Mouse (Mus musculus) G1E (cell line): ENCODE measurements at regions not wholly inside any gene's neighbourhood (a gene's known extent, or its start where the extent isn't known, plus 50 kb on each side); places are given as distances from the start of the nearest gene placed in this dataset.

Source experiments
- ATAC-seq: 2 replicates; pipeline ENCODE4 v1.8.0; 2016; ENCODE audit warnings: mild to moderate bottlenecking; ENCODE audit not compliant: insufficient number of reproducible peaks, poor library complexity, low FRiP score, severe bottlenecking; ENCODE audit errors: extremely low read depth
- DNase-seq: peaks from one replicate; pipeline ENCODE4 v3.0.0; 2012; ENCODE audit warnings: low spot score
- H3K27me3 ChIP-seq: 2 replicates; pipeline ENCODE4 v1.6.1; 2012; ENCODE audit warnings: mild to moderate bottlenecking, low read length, inconsistent platforms; ENCODE audit not compliant: insufficient read depth
- H3K36me3 ChIP-seq: replicated peaks from 2 replicates; pipeline ENCODE3; 2012; ENCODE audit warnings: mild to moderate bottlenecking, inconsistent platforms
- H3K4me1 ChIP-seq: 2 replicates; pipeline ENCODE4 v1.6.1; 2012; ENCODE audit warnings: low read depth, low read length, inconsistent platforms, mixed read lengths; ENCODE audit not compliant: insufficient read depth
- H3K4me3 ChIP-seq: 2 replicates; pipeline ENCODE4 v1.5.1; 2012; ENCODE audit warnings: low read depth, mild to moderate bottlenecking, inconsistent platforms, low read length, moderate library complexity, mixed read lengths
- H3K9me3 ChIP-seq: replicated peaks from 2 replicates; pipeline ENCODE4 v1.6.1; 2012; ENCODE audit warnings: inconsistent platforms
- CTCF ChIP-seq: IDR thresholded peaks from 2 replicates; pipeline ENCODE4 v1.5.1; 2012; ENCODE audit warnings: low read depth, low read length, inconsistent platforms, mixed read lengths
- GATA1 ChIP-seq: IDR thresholded peaks from 2 replicates; pipeline ENCODE4 v1.6.1; 2012; ENCODE audit warnings: borderline replicate concordance, low read length, inconsistent platforms, mixed read lengths
- GATA2 ChIP-seq: IDR thresholded peaks from 2 replicates; pipeline ENCODE4 v1.6.1; 2012; ENCODE audit warnings: low read depth, low read length, inconsistent platforms, borderline replicate concordance
- POLR2AphosphoS5 ChIP-seq: IDR thresholded peaks from 2 replicates; pipeline ENCODE4 v1.6.1; 2012; ENCODE audit warnings: low read depth, low read length, inconsistent platforms; ENCODE audit not compliant: insufficient replicate concordance
- TAL1 ChIP-seq: conservative IDR thresholded peaks from 2 replicates; pipeline ENCODE4 v1.6.1; 2012; ENCODE audit warnings: low read depth, low read length, inconsistent platforms, mixed read lengths

GRCm38 (mm10) chr1:151087811-151088511 lies 94.4 kb upstream of the Gm47985 start:
- Histone ChIP-seq H3K4me3 (no peak overlapping the region; the same call in 1 of the 2 replicates), H3K4me1 (peaks cover 87% of the 10 kb centered on the region), H3K36me3 (no peaks in the 10 kb centered on the region), H3K27me3 (no peaks in the 10 kb centered on the region), H3K9me3 (peaks cover 8% of the 10 kb centered on the region)
- ATAC-seq = peak; percentile 42; the same call in 1 of the 2 replicates
- no peak for DNase-seq
- no peak for TF ChIP-seq TAL1
- TF ChIP-seq GATA1 = no peak
- no peak for TF ChIP-seq CTCF
- no peak for TF ChIP-seq GATA2
- no peak for TF ChIP-seq POLR2AphosphoS5

DNA sequence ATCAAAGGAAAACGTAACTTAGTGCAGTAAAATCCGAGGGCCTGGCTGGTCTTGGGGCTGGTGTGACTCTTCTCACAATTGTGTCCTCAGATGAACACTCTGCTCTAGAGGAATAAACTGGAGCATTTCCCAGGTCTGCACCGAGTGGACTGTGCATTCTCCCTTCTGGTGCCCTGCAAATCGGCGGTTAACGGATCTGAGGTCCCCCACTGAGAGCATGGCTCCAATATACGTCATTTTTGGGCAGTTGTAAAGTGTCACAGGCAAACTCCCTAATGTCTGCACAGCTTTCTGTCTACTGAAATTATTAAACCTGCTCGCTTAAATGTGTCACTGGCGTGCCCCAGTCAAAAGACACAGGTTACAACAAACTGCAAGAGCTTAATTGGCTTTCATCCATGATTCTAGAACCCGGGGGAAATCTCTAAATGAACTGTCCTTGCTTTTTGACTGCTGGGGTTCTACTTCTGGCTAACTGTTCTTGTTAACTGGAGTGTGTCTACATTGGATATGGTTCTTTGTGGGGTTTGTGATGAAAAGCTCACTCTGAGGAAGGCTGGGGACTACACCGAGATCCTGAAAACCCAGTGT lies 93.7 kb upstream of the Gm47985 start:
- Histone ChIP-seq H3K4me1 (peaks cover 87% of the 10 kb centered on the region), H3K36me3 (no peaks in the 10 kb centered on the region), H3K9me3 (peaks cover 6% of the 10 kb centered on the region), H3K27me3 (no peaks in the 10 kb centered on the region), H3K4me3 (no peak overlapping the region)
- ATAC-seq (no peak), DNase-seq (no peak)
- TF ChIP-seq GATA2 = no peak
- no peak for TF ChIP-seq CTCF
- TF ChIP-seq TAL1 = no peak
- no peak for TF ChIP-seq GATA1
- no peak for TF ChIP-seq POLR2AphosphoS5

- H3K4me1 ChIP-seq = peaks cover 88% of the 10 kb centered on the region
- ATAC-seq = no peak
- H3K9me3 ChIP-seq = no peaks in the 10 kb centered on the region
- no peaks in the 10 kb centered on the region for H3K27me3 ChIP-seq
- no peak overlapping the region; the same call in 1 of the 2 replicates for H3K4me3 ChIP-seq
- no peaks in the 10 kb centered on the region for H3K36me3 ChIP-seq
- DNase-seq = no peak
- TF ChIP-seq POLR2AphosphoS5 = no peak
- no peak for TF ChIP-seq TAL1
- TF ChIP-seq GATA2 = no peak
- TF ChIP-seq CTCF = no peak
- TF ChIP-seq GATA1 = no peak
Observed at GRCm38 (mm10) chr1:151092035-151092434, 90.3 kb upstream of the Gm47985 start.

DNA sequence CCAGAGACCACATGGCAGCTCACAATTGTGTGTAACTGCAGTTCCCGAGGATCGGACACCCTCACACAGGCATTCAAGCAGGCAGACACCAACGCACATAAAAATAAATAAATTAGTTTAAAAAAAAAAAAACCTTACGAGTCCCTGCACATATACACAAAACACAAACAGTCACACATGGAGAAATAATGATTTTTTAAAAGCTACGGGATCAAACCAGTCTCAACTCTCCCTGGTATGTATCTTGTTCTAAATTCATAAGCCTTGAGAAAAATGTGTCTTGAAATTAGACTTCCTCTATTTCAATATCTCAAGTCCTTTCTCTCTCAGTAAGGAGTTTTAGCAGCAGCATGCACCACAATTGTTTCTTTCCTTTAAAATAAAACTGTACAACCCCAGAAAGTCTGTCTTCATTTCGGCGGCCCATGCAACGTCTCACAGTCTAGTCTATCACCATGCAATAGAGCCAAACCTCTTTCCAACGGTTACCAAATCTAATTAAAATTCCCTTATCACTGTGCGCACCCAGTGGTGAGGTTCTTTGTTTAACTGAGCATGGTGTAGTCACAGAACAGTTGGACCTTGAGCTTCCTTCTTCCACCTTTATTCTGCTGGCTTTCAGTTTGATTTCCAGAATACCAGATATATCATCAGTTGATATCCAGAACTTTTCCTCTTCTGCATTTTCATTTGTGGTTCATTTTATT lies 86.8 kb upstream of the Gm47985 start:
- Histone ChIP-seq H3K36me3 (no peaks in the 10 kb centered on the region), H3K9me3 (peaks cover 3% of the 10 kb centered on the region; the same call in 1 of the 2 replicates), H3K27me3 (no peaks in the 10 kb centered on the region), H3K4me3 (peak overlapping the region; percentile 24; the same call in 1 of the 2 replicates), H3K4me1 (peaks cover 88% of the 10 kb centered on the region)
- DNase-seq (peak; percentile 48), ATAC-seq (peak; percentile 69)
- 0 out of 2 replicates have a peak, but pooled peaks have one; percentile 9 for TF ChIP-seq TAL1
- TF ChIP-seq GATA1 = no peak

- Histone ChIP-seq H3K4me3 (no peak overlapping the region; the same call in 1 of the 2 replicates), H3K27me3 (no peaks in the 10 kb centered on the region), H3K36me3 (no peaks in the 10 kb centered on the region), H3K9me3 (peaks cover 9% of the 10 kb centered on the region), H3K4me1 (peaks cover 88% of the 10 kb centered on the region)
- TF ChIP-seq TAL1 (peak; percentile 95), GATA1 (no peak), POLR2AphosphoS5 (no peak), CTCF (no peak), GATA2 (peak; percentile 65; the same call in 1 of the 2 replicates)
- DNase-seq = peak; percentile 76
- peak; percentile 93 for ATAC-seq
Observed at GRCm38 (mm10) chr1:151096079-151096478, 86.3 kb upstream of the Gm47985 start.

DNA sequence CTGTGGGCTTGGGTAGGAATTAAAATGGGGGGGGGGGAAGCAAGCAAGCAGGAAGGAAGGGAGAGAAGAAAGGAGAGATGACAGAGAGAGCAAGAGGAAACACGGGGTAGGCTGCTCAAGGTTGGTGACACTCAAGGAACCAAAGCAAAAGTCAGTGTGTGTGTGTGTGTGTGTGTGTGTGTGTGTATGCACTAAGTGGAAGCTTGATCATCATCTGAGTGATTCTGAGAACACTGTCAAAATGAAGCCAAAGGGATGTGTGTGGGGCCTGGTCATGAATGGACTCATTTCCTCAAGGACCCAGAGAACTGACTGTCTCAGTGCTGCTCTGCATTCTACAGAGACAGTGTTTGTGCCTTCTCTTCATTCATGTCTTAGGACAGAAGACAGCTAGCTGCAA lies 84.8 kb upstream of the Gm47985 start:
- TF ChIP-seq POLR2AphosphoS5 (no peak), GATA1 (no peak), TAL1 (no peak), CTCF (no peak), GATA2 (no peak)
- Histone ChIP-seq H3K4me3 (no peak overlapping the region), H3K27me3 (no peaks in the 10 kb centered on the region), H3K36me3 (no peaks in the 10 kb centered on the region), H3K4me1 (peaks cover 86% of the 10 kb centered on the region), H3K9me3 (peaks cover 10% of the 10 kb centered on the region)
- ATAC-seq (no peak), DNase-seq (no peak)
